Mouse (Mus musculus) embryo, embryonic 11.5 days (tissue): ENCODE data around the gene 1700037C18Rik.
A peak's percentile ranks its signal among the peaks of the same experiment; 100 is the strongest.

Experiments used
- DNase-seq: peaks from one replicate; pipeline ENCODE4 v3.0.0-alpha.2; 2012; ENCODE audit warnings: low read depth, low spot score

The 1700037C18Rik gene

GRCm38 (mm10) chr16:3908537-3909111 lies at the start of gene 1700037C18Rik, which contains the start of gene Cluap1:
Gene 1700037C18Rik, minus strand, starts transcription at chr16:3908689.
Gene Cluap1, plus strand, starts transcription at chr16:3908801.
- peak; percentile 85 for DNase-seq

GRCm38 (mm10) chr16:3956369-3956768 lies 47.9 kb upstream of the 1700037C18Rik start:
- no peak for DNase-seq

DNA sequence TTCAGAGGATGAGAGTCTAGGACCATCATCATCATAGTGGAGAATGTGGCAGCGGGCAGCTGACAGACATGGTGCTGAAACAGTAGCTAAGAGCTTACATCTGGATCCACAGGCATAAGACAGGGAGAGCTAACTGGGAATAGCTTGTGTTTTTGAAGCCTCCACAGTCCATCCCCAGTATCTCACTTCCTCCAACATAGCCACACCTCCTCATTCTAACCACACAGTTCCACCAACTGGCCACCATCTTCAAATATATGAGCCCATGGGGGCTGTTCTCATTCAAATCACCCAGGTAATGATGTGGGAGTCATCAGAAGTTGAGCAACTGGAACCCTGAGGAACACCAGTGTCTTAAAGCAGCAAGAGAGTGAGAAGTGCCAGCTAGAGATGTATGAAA lies 42.7 kb upstream of the 1700037C18Rik start:
- no peak for DNase-seq

DNA sequence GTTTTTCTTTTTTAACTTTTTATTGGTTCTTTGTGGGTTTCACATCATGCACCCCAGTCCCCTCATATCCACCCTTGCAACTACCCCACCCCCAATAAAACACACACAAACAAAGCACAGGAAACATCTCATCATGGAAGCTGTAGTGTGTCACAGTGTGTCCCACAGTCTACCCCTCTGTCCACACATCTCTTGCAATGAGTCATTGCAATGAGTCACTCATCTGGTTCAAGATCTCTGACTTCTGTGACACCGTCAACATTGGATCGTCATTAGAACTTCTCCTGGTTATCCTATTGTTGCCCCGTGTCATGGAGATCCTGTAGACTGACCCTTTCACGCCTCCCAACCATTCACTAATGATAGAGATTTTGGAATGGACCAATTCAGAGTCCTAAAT lies 26.2 kb upstream of the 1700037C18Rik start:
- DNase-seq, result no peak

- no peak for DNase-seq
Observed at GRCm38 (mm10) chr16:3934091-3934490, 25.6 kb upstream of the 1700037C18Rik start.

- no peak for DNase-seq
Observed at GRCm38 (mm10) chr16:3933536-3933935, 25.0 kb upstream of the 1700037C18Rik start.

DNA sequence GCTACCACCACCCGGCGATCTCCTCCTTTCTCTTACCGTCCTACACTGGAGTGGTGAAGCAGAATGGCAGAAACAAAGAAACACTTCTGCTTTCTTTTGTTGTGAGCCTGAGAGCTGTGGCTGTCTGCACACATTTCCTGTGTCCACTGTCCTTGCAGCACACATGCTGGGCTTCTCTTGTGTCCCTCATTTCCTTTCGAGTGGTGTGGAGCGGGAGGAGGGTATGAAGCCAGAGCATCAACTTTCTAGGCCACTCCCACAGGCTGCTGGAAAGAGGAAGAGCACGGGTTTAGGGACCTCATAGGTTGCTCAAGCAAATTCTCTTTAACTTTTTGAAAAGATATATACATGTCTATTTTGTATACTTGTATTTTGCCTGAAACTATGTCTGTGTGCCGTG lies 20.7 kb upstream of the 1700037C18Rik start:
- no peak for DNase-seq

- DNase-seq, result no peak
Observed at GRCm38 (mm10) chr16:3928582-3928981, 20.1 kb upstream of the 1700037C18Rik start.

DNA sequence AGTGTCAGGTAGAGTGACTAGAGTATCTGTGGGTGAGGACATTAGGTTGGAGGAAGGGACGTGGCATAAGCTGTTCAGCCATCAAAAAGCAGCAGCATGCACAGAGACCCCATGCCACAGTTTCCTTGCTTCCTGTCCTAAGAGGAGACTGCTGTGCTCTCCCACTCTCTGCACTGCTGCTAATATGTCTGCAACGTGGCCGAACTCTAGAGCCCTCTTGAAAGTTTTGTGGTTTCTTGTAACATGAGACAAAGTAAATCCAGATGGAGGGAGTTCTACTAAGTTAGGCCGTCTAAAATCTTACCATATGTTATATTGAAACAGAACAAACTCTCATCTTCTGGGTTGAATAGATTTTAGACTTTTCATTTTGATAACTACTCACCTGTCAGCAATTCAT lies 15.5 kb upstream of the 1700037C18Rik start:
- no peak for DNase-seq

DNA sequence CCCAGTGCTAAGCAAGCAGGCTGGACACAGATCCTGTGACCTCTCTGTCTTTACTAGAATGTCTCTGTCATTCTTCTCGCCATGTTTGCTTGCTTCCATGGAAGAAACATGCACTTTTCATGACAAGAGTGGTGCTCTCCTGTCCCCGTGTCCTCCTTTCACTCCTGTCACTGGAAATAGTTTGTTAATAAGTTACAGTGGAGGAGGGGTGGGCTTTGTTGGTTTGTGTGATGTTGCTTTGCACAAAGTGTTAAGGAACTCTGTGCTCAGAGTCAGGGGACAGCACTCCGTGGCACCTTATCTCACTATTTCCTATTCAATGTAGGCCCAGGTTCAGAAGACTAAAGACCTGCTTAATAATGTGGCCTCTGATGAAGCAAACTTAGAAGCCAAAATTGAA lies 15.0 kb upstream of the 1700037C18Rik start:
- no peak for DNase-seq

DNA sequence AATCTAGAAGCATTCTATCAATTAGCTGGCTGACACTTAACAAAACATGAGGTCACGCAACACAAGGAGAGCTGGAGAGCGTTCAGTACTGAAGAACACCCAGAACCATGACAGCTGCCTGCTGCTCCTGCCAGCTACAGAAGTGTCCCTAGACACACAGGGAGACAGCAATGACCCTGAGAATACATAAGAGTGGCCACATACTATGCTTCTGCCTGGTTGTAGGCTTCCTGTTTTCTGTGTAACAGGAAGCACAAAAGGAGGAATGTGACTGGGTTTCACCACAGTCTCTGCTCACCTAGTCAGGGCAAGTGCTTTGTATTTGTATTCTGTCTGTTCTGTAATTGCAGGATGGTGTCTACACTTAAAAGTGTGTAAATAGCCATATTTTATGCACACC lies 12.3 kb upstream of the 1700037C18Rik start:
- no peak for DNase-seq

GRCm38 (mm10) chr16:3909118-3909517 lies 629 bp upstream of the 1700037C18Rik start:
- no peak for DNase-seq

DNA sequence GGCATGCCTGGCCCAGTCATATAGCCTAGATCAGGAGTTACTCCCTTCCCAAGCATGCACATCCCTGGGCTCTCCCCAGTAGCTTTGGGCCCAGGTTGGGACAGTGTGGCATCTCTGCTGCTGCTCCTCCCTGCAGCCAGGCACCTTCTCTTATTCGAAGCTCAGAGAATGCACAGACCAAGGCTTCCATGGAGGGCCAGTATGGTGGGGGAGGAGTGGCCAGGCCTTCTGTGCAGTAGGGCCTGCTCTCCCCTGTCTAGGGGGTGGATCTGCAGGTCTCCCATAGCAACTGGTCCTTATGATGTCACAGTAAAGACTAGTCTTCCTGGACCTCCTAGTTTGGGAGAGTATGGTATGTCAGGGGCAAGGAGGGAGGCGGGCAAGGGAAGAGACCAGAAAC lies 1.0 kb downstream of the 1700037C18Rik start:
- DNase-seq, result no peak

GRCm38 (mm10) chr16:3896553-3896952 lies 11.9 kb downstream of the 1700037C18Rik start:
- no peak for DNase-seq

GRCm38 (mm10) chr16:3896046-3896445 lies 12.4 kb downstream of the 1700037C18Rik start:
- DNase-seq, result no peak

- no peak for DNase-seq
Observed at GRCm38 (mm10) chr16:3895173-3895792, 13.2 kb downstream of the 1700037C18Rik start.

DNA sequence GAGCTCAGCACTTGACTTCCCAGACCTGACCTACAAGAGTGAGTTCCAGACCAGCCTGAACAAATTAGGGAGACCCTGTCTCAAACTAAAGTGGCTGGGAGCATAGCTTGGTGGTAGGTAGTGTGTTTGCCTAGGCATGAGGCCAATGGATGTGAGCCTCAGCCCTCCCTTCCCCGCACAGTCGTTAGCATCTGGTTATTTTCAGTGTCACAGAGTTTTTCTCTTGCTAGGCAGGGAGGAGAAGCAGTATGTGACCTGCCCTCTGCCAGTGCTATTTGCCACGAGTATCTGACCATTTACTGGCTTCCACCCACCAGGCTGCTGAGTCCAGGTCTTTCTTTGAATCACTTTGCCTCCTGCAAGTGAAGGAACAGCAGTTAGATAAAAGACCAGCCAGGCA lies 14.8 kb downstream of the 1700037C18Rik start:
- DNase-seq, result no peak

DNA sequence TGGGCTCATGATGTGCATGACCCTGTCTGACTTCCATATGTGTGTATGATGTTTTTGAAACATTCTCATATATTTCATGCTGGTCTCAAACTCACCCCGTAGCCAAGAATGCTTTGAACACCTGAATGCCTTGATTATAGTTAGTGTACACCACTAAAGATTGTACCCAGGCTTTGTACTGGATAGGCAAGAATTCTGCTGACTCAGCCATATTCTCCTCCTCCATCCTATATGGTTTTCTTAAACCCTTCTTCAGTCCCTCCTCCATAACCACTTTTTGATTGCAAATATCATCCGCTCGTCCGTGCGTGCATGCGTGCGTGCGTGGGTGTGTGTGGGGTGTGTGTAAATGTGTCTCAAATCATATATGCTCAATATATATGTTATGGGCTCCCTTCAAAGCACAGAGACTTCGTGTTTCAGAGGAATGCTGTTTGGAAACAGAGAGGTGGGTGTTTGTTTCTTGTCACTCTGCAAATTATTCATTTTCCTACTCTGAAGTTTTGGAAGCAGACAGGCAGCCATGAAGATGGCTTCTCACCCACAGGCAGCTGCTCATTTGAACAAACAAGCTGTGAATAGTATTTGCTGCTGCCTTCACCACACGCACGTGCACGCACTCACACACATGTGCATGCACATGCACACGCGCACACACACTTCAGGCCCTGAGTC lies 16.7 kb downstream of the 1700037C18Rik start:
- DNase-seq, result no peak

DNA sequence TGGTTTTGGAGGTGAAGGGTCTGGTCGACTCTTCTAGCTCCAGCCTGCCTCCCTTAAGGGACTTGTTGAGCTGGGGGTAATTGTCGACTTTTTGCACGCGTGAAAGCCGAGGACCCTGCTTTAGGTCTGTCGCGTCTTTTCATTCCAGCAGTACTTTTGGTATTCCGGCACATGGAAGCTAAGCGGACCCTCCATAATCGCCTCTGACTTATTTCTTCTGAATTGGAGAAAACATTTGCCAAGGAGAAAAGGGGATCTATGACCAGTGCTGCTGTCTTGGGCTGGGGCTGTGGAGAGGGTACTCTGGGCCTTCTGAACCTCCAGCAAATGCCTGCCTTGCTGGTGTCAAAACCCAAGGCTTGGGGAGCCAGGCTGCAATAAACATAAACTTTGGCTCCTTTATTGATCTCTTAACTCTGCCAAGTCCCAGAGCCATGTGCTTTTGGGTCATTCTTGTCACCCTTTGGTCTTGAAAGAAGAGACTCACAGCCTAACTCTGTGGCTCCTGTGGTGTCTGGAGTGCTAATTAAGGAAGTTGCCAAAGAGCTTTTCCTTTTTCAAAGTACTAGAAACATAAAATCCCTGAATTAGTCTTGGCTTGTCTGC lies 23.3 kb downstream of the 1700037C18Rik start:
- DNase-seq, result no peak

DNA sequence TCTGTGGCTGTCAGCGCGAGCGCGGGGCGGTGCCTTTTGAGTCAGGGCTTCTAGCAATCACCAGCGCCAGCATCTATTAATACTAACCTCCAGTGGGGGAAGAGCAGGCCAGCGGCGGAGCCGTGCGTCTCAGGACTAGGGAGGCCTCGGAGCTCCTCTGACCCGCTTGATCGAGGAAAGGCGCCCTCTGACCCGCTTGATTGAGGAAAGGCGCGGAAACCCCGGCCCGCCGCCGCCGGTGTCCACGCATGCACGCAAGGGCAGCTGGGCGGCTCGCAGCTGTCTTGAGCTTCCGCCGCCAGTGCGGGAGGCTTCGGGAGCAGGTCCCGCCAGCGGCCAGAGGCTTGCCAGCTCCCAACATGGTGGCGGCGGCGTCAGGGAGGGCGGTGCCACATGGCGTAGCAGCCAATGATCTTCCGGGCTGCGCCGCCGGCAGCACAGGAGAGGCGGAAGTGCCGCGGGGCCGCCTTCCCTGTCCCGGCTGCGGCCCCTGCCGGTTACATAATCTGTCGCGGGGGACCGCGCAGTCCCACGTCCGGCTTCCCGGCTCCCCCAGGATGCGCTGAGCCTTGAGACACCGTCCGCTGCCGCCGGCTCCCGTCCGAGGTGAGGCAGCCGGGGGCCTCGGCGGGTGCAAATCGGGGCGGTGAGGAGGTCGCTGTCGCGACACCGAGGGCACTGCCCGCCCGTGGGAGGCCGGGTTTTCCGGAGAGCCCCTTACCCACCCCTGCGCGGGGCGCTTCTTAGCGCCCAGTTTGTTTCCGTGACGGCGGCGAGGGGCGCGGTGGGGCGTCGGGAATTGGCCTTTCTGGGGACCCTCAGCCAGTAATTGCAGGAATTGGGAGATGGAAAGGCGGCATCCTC lies 24.1 kb downstream of the 1700037C18Rik start, which contains the start of the genes Zfp597 and Gm20695:
Gene Zfp597 (minus strand): TSS at position 361 of the 864 bp plus-strand sequence.
Gene Gm20695 (plus strand): TSS at position 448 of the 864 bp plus-strand sequence.
- DNase-seq, result peak; percentile 86

DNA sequence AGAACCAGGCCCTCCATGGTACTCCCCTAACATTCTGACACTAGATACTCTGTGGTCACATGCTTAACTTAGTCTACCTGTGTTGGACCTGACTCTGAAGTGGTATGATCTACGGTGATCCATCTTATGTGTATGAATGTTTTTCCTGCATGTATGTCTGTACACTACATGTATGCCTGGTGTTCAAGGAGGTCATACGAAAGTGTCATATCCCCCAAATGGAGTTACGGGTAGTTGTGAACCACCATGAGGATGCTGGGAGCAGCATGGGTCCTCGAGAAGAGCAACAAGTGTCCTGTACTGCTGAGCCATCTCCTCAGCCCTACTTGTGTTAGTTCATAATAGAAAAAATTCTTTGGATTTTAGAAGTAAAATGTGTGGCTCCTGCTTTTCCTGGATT lies 32.1 kb downstream of the 1700037C18Rik start:
- no peak for DNase-seq
